Mouse (Mus musculus): ENCODE data around the gene Gper1. TPM values are rescaled to one million over a fixed set of nuclear protein-coding genes. Genes with fewer than 3 reads are reported as not detected.

Gene Gper1
- polyA plus RNA-seq, 1 experiment from 2014 or later = 1.2 TPM

- no peaks in the 10 kb centered on the region for H3K9me3 ChIP-seq
- H3K4me3 ChIP-seq = no peak overlapping the region
- 85% methylated on average over 12 of the region's 12 CpGs for WGBS
- no peak overlapping the region for H3K9ac ChIP-seq
- 0 out of 2 replicates have a peak, but pooled peaks cover 3% of the 10 kb centered on the region for H3K36me3 ChIP-seq
- no peak overlapping the region for H3K4me2 ChIP-seq
- no peak overlapping the region for H3K27ac ChIP-seq
- H3K27me3 ChIP-seq = no peaks in the 10 kb centered on the region
- ATAC-seq (ENCODE audit: insufficient number of reproducible peaks, insufficient read depth, low FRiP score, low TSS enrichment, low read depth) = no peak
- H3K4me1 ChIP-seq = peaks cover 6% of the 10 kb centered on the region; the same call in 1 of the 2 replicates
Observed at GRCm38 (mm10) chr5:139438440-139438839, 15.5 kb downstream of the Gper1 start.

GRCm38 (mm10) chr5:139440451-139440850 lies 17.5 kb downstream of the Gper1 start:
- H3K4me2 ChIP-seq = no peak overlapping the region
- H3K9me3 ChIP-seq = no peaks in the 10 kb centered on the region
- no peak overlapping the region for H3K27ac ChIP-seq
- peaks cover 6% of the 10 kb centered on the region; the same call in 1 of the 2 replicates for H3K4me1 ChIP-seq
- H3K27me3 ChIP-seq = no peaks in the 10 kb centered on the region
- H3K9ac ChIP-seq = no peak overlapping the region
- H3K36me3 ChIP-seq = 0 out of 2 replicates have a peak, but pooled peaks cover 3% of the 10 kb centered on the region
- no peak for ATAC-seq (ENCODE audit: insufficient number of reproducible peaks, insufficient read depth, low FRiP score, low TSS enrichment, low read depth)
- H3K4me3 ChIP-seq = no peak overlapping the region
- 82% methylated on average over 5 of the region's 5 CpGs for WGBS

- H3K9ac ChIP-seq = no peak overlapping the region
- no peak overlapping the region for H3K27ac ChIP-seq
- WGBS = 92% methylated on average over 11 of the region's 11 CpGs
Observed at GRCm38 (mm10) chr5:139440926-139441725, 18.2 kb downstream of the Gper1 start.

GRCm38 (mm10) chr5:139441726-139442018 lies 18.7 kb downstream of the Gper1 start:
- Histone ChIP-seq H3K9me3 (no peaks in the 10 kb centered on the region), H3K4me3 (no peak overlapping the region), H3K27me3 (no peaks in the 10 kb centered on the region), H3K9ac (no peak overlapping the region), H3K4me2 (no peak overlapping the region), H3K27ac (no peak overlapping the region), H3K4me1 (peaks cover 6% of the 10 kb centered on the region; the same call in 1 of the 2 replicates), H3K36me3 (0 out of 2 replicates have a peak, but pooled peaks cover under 1% of the 10 kb centered on the region)
- 88% methylated on average over 2 of the region's 2 CpGs for WGBS
- no peak for ATAC-seq (ENCODE audit: insufficient number of reproducible peaks, insufficient read depth, low FRiP score, low TSS enrichment, low read depth)

More at GRCm38 (mm10) chr5:139440926-139441725, 18.2 kb downstream of the Gper1 start:
- Histone ChIP-seq H3K4me3 (no peak overlapping the region), H3K4me2 (no peak overlapping the region), H3K4me1 (peaks cover 6% of the 10 kb centered on the region; the same call in 1 of the 2 replicates), H3K27me3 (no peaks in the 10 kb centered on the region), H3K9me3 (no peaks in the 10 kb centered on the region), H3K36me3 (0 out of 2 replicates have a peak, but pooled peaks cover 3% of the 10 kb centered on the region)
- no peak for ATAC-seq (ENCODE audit: insufficient number of reproducible peaks, insufficient read depth, low FRiP score, low TSS enrichment, low read depth)

- H3K4me3 ChIP-seq = no peak overlapping the region
- WGBS = 76% methylated on average over 12 of the region's 12 CpGs
- H3K9ac ChIP-seq = no peak overlapping the region
- no peak overlapping the region for H3K27ac ChIP-seq
- no peaks in the 10 kb centered on the region for H3K27me3 ChIP-seq
- H3K4me1 ChIP-seq = peaks cover 6% of the 10 kb centered on the region; the same call in 1 of the 2 replicates
- H3K36me3 ChIP-seq = no peaks in the 10 kb centered on the region
- H3K4me2 ChIP-seq = no peak overlapping the region
- no peak for ATAC-seq (ENCODE audit: insufficient number of reproducible peaks, insufficient read depth, low FRiP score, low TSS enrichment, low read depth)
- H3K9me3 ChIP-seq = no peaks in the 10 kb centered on the region
Observed at GRCm38 (mm10) chr5:139442428-139442827, 19.5 kb downstream of the Gper1 start.

- no peaks in the 10 kb centered on the region for H3K36me3 ChIP-seq
- ATAC-seq (ENCODE audit: insufficient number of reproducible peaks, insufficient read depth, low FRiP score, low TSS enrichment, low read depth) = no peak
- H3K27ac ChIP-seq = no peak overlapping the region
- no peak overlapping the region for H3K9ac ChIP-seq
- no peak overlapping the region for H3K4me3 ChIP-seq
- no peaks in the 10 kb centered on the region for H3K9me3 ChIP-seq
- peaks cover 6% of the 10 kb centered on the region; the same call in 1 of the 2 replicates for H3K4me1 ChIP-seq
- H3K4me2 ChIP-seq = no peak overlapping the region
- no peaks in the 10 kb centered on the region for H3K27me3 ChIP-seq
- WGBS = 69% methylated on average over 4 of the region's 4 CpGs
Observed at GRCm38 (mm10) chr5:139442962-139443361, 20.0 kb downstream of the Gper1 start.

GRCm38 (mm10) chr5:139445258-139445657 lies 22.3 kb downstream of the Gper1 start:
- Histone ChIP-seq H3K9me3 (no peaks in the 10 kb centered on the region), H3K4me2 (no peak overlapping the region), H3K27me3 (no peaks in the 10 kb centered on the region), H3K36me3 (no peaks in the 10 kb centered on the region), H3K27ac (no peak overlapping the region), H3K4me1 (peaks cover 13% of the 10 kb centered on the region), H3K9ac (no peak overlapping the region), H3K4me3 (no peak overlapping the region)
- no peak for ATAC-seq (ENCODE audit: insufficient number of reproducible peaks, insufficient read depth, low FRiP score, low TSS enrichment, low read depth)
- WGBS = 74% methylated on average over 8 of the region's 8 CpGs

GRCm38 (mm10) chr5:139448025-139448424 lies 25.1 kb downstream of the Gper1 start:
- 72% methylated on average over 6 of the region's 6 CpGs for WGBS
- ATAC-seq (ENCODE audit: insufficient number of reproducible peaks, insufficient read depth, low FRiP score, low TSS enrichment, low read depth) = no peak
- Histone ChIP-seq H3K4me2 (no peak overlapping the region), H3K36me3 (peaks cover 8% of the 10 kb centered on the region), H3K4me3 (no peak overlapping the region), H3K9ac (no peak overlapping the region), H3K9me3 (no peaks in the 10 kb centered on the region), H3K27me3 (no peaks in the 10 kb centered on the region), H3K4me1 (peaks cover 9% of the 10 kb centered on the region), H3K27ac (no peak overlapping the region)

- H3K27me3 ChIP-seq = no peaks in the 10 kb centered on the region
- H3K36me3 ChIP-seq = peaks cover 11% of the 10 kb centered on the region
- peak overlapping the region; percentile 49; the same call in 1 of the 2 replicates for H3K9ac ChIP-seq
- no peak for ATAC-seq (ENCODE audit: insufficient number of reproducible peaks, insufficient read depth, low FRiP score, low TSS enrichment, low read depth)
- H3K4me2 ChIP-seq = no peak overlapping the region
- no peak overlapping the region for H3K27ac ChIP-seq
- 55% methylated on average over 5 of the region's 5 CpGs for WGBS
- no peak overlapping the region for H3K4me3 ChIP-seq
- no peaks in the 10 kb centered on the region for H3K9me3 ChIP-seq
- H3K4me1 ChIP-seq = peaks cover 7% of the 10 kb centered on the region
Observed at GRCm38 (mm10) chr5:139449161-139449791, 26.3 kb downstream of the Gper1 start.

- H3K4me3 ChIP-seq = no peak overlapping the region
- H3K36me3 ChIP-seq = peaks cover 18% of the 10 kb centered on the region
- no peaks in the 10 kb centered on the region for H3K9me3 ChIP-seq
- 46% methylated on average over 4 of the region's 4 CpGs for WGBS
- H3K9ac ChIP-seq = peak overlapping the region; percentile 49; the same call in 1 of the 2 replicates
- no peak overlapping the region for H3K4me2 ChIP-seq
- H3K27me3 ChIP-seq = no peaks in the 10 kb centered on the region
- H3K4me1 ChIP-seq = peaks cover 7% of the 10 kb centered on the region
- ATAC-seq (ENCODE audit: insufficient number of reproducible peaks, insufficient read depth, low FRiP score, low TSS enrichment, low read depth) = 0 out of 2 replicates have a peak, but pooled peaks have one; percentile 48
- H3K27ac ChIP-seq = no peak overlapping the region
Observed at GRCm38 (mm10) chr5:139449926-139450325, 27.0 kb downstream of the Gper1 start.

GRCm38 (mm10) chr5:139453031-139453430 lies 30.1 kb downstream of the Gper1 start:
- no peak overlapping the region for H3K4me2 ChIP-seq
- no peak overlapping the region for H3K9ac ChIP-seq
- peaks cover 23% of the 10 kb centered on the region for H3K36me3 ChIP-seq
- ATAC-seq (ENCODE audit: insufficient number of reproducible peaks, insufficient read depth, low FRiP score, low TSS enrichment, low read depth) = no peak
- no peaks in the 10 kb centered on the region for H3K27me3 ChIP-seq
- peaks cover 7% of the 10 kb centered on the region for H3K4me1 ChIP-seq
- no peak overlapping the region for H3K27ac ChIP-seq
- H3K9me3 ChIP-seq = no peaks in the 10 kb centered on the region
- H3K4me3 ChIP-seq = no peak overlapping the region
- 93% methylated on average over 10 of the region's 10 CpGs for WGBS

- Histone ChIP-seq H3K36me3 (peaks cover 23% of the 10 kb centered on the region), H3K27me3 (no peaks in the 10 kb centered on the region), H3K4me3 (no peak overlapping the region), H3K9ac (no peak overlapping the region), H3K4me2 (no peak overlapping the region), H3K4me1 (peaks cover 11% of the 10 kb centered on the region), H3K27ac (no peak overlapping the region), H3K9me3 (no peaks in the 10 kb centered on the region)
- no peak for ATAC-seq (ENCODE audit: insufficient number of reproducible peaks, insufficient read depth, low FRiP score, low TSS enrichment, low read depth)
- whole genome bisulfite sequencing = 91% methylated on average over 12 of the region's 12 CpGs
Observed at GRCm38 (mm10) chr5:139455166-139455565, 32.2 kb downstream of the Gper1 start.

All from embryonic facial prominence, embryonic 13.5 days (tissue).